Mouse (Mus musculus): Measurements from ENCODE around the gene Cog6.

- TF ChIP-seq TAL1 (IDR thresholded peaks at IDR 0.05; ENCODE audit: low read length) (no peak), GATA1 (IDR thresholded peaks at IDR 0.05; ENCODE audit: low read length) (no peak)
Measured at GRCm38 (mm10) chr3:53041411-53042239, 24.6 kb upstream of the Cog6 start, which contains the start of gene Lhfp.

Measured in erythroblast, embryonic 14.5 days (primary cell).